Mouse (Mus musculus) cerebellum, adult 2 months (tissue): Measurements from ENCODE around the gene Hsf3. TPM values are rescaled to one million over a fixed set of nuclear protein-coding genes. Genes with fewer than 3 reads are reported as not detected.

Source experiments
- DNase-seq, 2 experiments: peaks; one replicate each; pipeline ENCODE4 v3.0.0; 2021
- H3K27ac ChIP-seq: fragments of 200-500 bp; 2 replicates; pipeline ENCODE4 v1.5.1; 2012; ENCODE audit warnings: low read length, control low read depth, inconsistent platforms; ENCODE audit not compliant: insufficient read depth
- H3K27me3 ChIP-seq: fragments of 200-500 bp; 2 replicates; pipeline ENCODE4 v1.6.1; 2012; ENCODE audit warnings: inconsistent platforms, mild to moderate bottlenecking, low read length, moderate library complexity; ENCODE audit not compliant: control insufficient read depth, insufficient read depth
- H3K4me1 ChIP-seq: fragments of 200-500 bp; 2 replicates; pipeline ENCODE4 v1.6.1; 2011; ENCODE audit warnings: low read length; ENCODE audit not compliant: control insufficient read depth, insufficient read depth
- H3K4me3 ChIP-seq: fragments of 200-500 bp; replicated peaks from 2 replicates; pipeline ENCODE3; 2011; ENCODE audit warnings: mild to moderate bottlenecking, low read depth, low read length, control low read depth; ENCODE audit not compliant: insufficient read depth
- CTCF ChIP-seq: fragments of 200-500 bp; IDR thresholded peaks from 2 replicates; pipeline ENCODE4 v1.5.1; 2011; ENCODE audit warnings: low read depth, mild to moderate bottlenecking, control low read depth, low read length, moderate library complexity, borderline replicate concordance; ENCODE audit not compliant: insufficient read depth
- POLR2A ChIP-seq: fragments of 200-500 bp; IDR thresholded peaks from 2 replicates; pipeline ENCODE4 v1.6.1; 2011; ENCODE audit warnings: low read length, control low read depth, borderline replicate concordance; ENCODE audit not compliant: insufficient read depth
- WGBS: fragments of 180-500 bp; shearing (Covaris S2); methylation state at CpG from one replicate; pipeline ENCODE4 v1.1.7; 2018; 5-methylcytosine and 5-hydroxymethylcytosine counted together
- polyA plus RNA-seq: library from polyadenylated mRNA; depleted of rRNA; stranded (reverse); fragments of >200 nt; gene quantifications from 2 replicates; pipeline ENCODE4 v1.2.3, GENCODE M21; 2012; rRNA removed

Gene Hsf3
- polyA plus RNA-seq, 1 experiment = not detected

DNA sequence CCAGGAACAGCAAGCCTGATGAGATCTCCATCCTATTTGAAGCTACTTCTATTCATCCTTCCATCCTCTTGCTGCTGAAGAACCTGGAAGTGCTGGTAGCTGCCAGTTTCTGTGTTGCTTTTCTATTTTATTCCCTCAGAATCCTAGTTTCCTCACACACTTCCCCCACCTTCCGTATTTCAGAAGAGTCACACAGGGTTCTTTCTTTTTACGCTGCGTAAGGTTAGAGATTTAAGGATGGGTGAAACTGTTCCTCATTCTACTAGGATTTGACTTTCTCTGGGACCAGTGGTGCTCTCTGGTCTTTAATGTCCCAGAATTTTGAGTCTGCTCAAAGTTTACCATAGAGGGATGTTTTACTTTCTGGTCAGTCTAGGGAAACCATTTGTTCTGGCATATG is 162.8 kb downstream of the Hsf3 start, which contains the start of gene Vsig4:
Vsig4 (minus strand) TSS at position 101 of the 400 bp plus-strand sequence.
- Histone ChIP-seq H3K4me3 (no peak within 1 kb of the TSS), H3K27me3 (no peaks in the 10 kb centered on the region), H3K27ac (no peak within 1 kb of the TSS), H3K4me1 (no peaks in the 10 kb centered on the region)
- TF ChIP-seq CTCF = no peak
- DNase-seq = no peak
- 86% methylated on average over 3 of the region's 3 CpGs for WGBS

DNA sequence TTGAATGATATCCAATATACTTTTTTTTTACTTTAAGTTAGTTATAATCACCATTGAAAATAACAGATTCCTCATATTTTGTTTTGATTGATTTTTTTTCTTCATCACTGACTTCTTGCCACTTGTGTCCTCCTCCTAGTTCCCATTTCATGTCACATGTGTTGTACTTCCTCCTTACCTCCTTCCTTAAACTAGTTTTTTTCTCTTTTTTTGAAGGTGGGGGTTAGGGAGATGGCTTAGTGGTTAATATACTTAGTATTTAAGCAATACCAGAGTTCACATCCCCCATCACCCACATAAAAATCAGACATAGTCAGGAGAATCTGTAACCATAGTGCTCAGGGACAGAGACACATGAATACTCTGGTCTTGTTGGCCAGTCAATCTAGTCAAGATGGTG is 199.6 kb downstream of the Hsf3 start:
- no peak for TF ChIP-seq CTCF
- no peak for TF ChIP-seq POLR2A
- Histone ChIP-seq H3K4me3 (no peak overlapping the region), H3K27me3 (no peaks in the 10 kb centered on the region), H3K4me1 (no peaks in the 10 kb centered on the region), H3K27ac (no peak overlapping the region)
- DNase-seq = no peak

Other genes starting within 250 kb of the Hsf3 start
- not detected in 2 replicates for gene Vsig4, start 162.9 kb downstream of the Hsf3 start, polyA plus RNA-seq
- 3.7 and 3.9 TPM in 2 replicates for gene Heph, start 935 bp downstream of the Hsf3 start, polyA plus RNA-seq